Mouse (Mus musculus) brain, embryonic 14.5 days (tissue): ENCODE results near the gene Amdhd2.

ENCODE experiments used
- CTCF ChIP-seq: fragments of 200-500 bp; IDR thresholded peaks from 2 replicates; pipeline ENCODE4 v1.5.1; 2012; ENCODE audit warnings: inconsistent platforms, mild to moderate bottlenecking, moderate library complexity, borderline replicate concordance; ENCODE audit not compliant: insufficient read depth, insufficient read length; ENCODE audit errors: extremely low read depth
- POLR2A ChIP-seq: fragments of 200-500 bp; IDR thresholded peaks from 2 replicates; pipeline ENCODE4 v1.6.1; 2012; ENCODE audit warnings: mild to moderate bottlenecking, inconsistent platforms, borderline replicate concordance; ENCODE audit not compliant: poor library complexity, insufficient read depth, insufficient read length, severe bottlenecking; ENCODE audit errors: extremely low read depth

DNA sequence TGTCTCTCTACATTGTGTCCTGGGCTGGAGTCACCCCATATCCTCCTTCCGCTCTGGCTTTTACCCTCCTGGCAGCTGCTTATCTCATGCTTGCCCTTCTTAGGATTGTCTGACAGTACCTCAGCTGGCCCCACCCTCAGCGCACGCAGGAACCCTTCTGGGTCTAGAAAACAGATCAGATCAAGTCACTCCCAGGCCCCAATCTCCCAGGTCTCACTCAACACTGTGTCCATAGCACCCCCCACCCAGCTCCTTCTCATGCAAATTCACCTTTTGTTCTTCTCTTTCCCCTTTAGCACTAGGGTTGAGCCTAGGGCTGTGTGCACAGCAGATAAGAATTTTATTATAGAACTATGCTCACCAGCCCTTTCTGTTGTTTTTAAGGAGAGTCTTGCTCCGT lies 39.5 kb upstream of the Amdhd2 start:
- TF ChIP-seq CTCF (no peak), POLR2A (no peak)
